Mouse (Mus musculus) spleen, adult 12 weeks (tissue): ENCODE results near the gene AU022252.
"Not testable (repeated sequence)": the region's sequence is repeated elsewhere in the genome, so short reads cannot be mapped to it uniquely, and the experiment has no call there.

ENCODE experiments used
- DNase-seq: peaks from one replicate; pipeline ENCODE4 v3.0.0; 2022; ENCODE audit warnings: low spot score

AU022252 gene

DNA sequence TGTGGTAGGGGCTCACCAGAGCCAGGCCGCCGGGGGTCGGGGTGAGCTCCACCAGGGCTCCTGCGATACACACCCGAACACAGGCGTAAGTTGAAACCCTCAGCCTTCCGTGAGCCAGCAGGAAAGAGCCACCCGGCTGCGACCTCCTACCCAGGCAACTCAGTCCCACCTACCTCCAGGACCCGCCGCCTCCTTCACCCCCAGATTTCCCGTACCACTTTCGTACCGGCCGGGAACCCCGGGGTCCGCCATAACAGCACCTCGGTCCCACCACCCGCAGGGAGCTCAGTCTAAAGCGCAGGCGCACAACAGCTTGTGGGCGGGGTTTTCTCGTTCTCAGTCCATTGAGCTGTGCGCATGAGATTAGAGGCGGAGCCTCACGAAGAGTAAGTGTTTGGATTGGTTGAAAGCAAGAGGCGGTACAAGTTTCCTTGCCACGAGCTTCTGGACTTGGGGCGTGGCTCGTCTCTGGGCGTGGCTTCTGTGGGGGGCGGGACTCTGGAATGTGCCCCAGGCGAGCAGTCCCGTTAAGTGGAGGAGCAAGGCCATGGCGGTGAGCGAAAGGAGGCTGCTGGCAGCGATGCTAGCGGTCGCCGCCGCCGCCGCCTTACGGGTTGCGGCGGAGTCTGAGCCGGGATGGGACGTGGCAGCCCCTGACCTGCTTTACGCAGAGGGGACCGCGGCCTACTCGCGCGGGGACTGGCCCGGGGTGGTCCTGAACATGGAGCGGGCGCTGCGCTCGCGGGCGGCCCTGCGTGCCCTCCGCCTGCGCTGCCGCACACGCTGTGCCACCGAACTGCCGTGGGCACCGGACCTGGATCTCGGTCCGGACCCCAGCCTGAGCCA is at the start of gene AU022252, which contains the start of gene P3h1:
AU022252 (minus strand) TSS at position 303 of the 846 bp plus-strand sequence.
P3h1 (plus strand) TSS at position 506 of the 846 bp plus-strand sequence.
- DNase-seq = peak; percentile 97

DNA sequence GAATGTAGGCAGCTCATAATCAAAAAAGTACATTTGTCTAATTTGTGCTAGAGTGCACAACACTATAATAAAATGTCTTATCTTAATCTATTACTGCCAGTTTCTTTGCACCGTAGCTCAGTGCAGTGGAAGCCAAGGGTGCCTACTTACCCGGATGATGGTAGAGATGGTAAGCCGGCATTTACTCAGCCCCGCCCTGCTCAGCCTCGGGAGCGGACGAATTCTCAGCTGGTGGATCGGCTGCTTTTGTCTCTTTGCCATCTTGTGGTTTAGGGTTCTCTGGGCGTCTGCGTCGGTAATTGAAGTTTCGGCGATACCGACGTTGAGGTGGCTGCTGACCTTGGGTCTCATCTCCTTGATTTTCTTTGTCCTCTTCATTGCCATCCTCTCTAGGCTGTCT is 46.3 kb upstream of the AU022252 start:
- DNase-seq = not testable (repeated sequence)

DNA sequence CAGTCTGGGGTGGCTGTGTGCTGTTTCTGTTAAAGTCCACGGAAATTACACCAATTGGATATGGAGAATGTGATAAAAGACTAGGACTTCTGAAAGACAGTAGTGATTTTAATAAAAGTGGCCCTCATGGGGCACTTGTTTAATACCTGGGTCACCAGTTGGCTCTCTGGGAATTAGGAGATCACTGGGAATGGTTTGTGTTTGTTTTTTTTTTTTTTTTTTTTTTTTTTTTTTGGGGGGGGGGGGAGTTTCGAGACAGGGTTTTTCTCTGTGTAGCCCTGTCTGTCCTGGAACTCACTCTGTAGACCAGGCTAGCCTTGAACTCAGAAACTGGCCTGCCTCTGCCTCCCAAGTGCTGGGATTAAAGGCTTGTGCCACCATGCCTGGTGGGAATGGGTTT is 43.2 kb upstream of the AU022252 start:
- DNase-seq = no peak

DNA sequence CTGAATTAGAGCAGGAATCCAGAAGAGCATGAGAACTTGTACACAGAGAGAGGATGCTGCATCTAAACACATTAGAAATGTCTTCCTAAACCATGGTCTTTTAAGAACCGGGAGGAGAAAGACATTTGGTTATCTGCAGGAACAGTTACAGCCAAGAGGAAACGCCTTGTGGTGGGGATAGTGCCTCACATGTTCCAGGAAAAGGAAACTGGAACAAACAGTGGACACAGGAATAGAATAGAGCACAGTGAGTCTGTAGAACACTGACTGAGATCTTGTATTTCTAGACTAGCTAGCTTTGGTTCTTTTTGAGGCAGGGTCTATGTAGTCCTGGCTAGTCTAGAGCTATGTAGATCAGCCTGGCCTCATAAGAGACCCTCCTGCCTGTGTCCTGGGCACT is 42.7 kb upstream of the AU022252 start:
- DNase-seq = no peak

DNA sequence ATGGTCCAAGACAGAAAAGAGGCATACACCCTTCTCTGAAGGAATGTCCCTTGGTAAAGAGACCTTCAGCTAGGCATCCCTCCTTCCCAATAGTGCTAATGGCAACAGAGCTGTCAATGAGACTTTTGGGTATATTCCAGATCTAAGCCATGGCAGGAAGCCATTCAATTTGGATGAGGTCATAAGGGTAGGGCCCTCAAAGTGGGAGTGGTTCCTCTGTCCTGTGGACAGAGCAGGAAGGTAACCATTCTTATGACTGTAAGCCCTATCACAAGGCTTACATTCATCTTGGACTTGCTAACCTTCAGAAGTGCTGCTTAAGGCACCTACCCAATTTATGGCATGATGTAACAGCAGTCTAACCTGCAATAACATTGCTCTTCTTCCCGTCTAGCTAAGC is 42.1 kb upstream of the AU022252 start:
- DNase-seq = no peak

DNA sequence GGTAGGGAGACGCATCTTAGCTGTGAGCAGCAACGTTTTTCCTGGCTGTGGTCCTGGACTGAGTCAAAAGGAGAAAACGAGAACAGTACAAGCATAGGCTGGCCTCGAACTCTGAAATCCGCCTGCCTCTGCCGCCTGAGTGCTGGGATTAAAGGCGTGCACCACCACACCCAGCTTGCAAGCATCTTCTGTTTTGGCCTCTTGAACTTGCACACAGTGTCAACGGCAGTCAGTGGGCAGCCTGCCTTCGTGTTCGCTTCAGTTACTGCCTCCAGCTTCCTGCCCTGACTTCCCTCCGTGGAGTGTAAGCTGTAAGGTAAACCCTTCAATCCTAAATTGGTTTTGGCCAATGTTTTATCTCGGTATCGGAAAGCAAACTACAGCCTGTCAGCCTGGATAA is 34.1 kb upstream of the AU022252 start:
- no peak for DNase-seq

DNA sequence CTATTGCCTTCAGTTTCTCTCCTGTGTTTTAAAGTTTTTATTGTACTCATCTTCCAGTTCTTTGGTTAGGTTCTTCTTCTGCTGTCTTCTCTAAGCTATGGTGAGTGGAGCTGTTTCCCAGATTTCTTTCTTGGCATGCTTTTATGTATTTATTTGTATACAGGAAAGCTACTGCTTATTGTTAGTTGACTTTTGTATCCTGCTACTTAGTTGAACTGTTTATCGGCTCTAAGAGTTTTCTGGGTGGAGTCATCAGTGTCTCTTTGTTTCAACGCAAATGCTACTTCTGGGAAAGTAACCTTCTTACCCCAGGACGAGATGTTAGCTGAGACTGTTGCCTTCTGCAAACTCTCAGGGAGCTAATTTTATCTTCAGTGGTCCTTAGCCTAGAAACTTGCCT is 30.9 kb upstream of the AU022252 start:
- no peak for DNase-seq

DNA sequence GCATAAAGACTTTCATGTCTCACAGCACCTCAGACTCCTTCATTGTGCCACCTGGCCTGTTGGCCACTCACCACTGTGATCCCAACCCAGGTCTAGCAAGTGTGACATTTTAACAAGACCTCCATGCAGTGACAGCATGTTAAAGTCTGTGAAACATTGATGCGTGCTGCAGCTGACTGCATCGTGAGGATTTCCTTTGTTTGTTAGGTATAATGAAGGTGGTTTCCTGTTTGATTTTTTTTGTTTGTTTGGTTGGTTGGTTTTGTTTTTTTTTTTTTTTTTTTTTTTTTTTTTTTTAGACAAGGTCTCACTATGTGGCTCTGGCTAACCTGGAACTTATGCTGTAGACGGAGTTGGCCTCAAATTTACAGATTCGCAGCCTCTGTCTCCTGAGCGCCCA is 30.0 kb upstream of the AU022252 start:
- DNase-seq = no peak

DNA sequence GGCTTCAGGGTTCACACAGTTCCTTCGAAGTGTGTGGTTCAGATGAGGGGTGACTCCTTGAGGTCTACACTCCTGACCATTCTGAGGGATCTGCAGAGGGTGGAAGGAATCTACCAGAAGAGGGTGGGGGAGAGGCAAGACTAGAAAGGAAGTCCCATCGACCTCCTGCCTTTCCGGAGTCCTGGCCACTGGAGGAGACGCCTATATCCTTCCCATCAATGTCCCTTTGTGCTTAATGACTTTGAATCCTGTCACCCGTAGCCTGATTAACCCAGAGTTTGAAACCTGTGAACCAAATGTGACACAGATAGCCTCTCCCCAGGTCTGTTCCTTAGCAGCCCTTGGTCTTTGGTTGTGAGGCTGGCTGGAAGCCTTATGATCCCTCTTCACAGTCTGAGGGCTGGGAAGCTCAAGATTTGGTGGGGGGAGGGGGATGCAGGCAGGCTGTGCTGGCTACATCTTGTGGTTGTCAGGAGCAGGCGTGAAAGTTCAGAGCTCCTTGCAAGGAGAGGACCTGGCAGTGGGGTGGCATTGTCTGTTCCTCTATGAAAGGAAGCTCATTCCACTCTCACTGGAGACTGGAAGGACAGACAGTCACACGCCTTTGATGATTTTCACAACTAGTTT is 28.7 kb upstream of the AU022252 start:
- DNase-seq = no peak

DNA sequence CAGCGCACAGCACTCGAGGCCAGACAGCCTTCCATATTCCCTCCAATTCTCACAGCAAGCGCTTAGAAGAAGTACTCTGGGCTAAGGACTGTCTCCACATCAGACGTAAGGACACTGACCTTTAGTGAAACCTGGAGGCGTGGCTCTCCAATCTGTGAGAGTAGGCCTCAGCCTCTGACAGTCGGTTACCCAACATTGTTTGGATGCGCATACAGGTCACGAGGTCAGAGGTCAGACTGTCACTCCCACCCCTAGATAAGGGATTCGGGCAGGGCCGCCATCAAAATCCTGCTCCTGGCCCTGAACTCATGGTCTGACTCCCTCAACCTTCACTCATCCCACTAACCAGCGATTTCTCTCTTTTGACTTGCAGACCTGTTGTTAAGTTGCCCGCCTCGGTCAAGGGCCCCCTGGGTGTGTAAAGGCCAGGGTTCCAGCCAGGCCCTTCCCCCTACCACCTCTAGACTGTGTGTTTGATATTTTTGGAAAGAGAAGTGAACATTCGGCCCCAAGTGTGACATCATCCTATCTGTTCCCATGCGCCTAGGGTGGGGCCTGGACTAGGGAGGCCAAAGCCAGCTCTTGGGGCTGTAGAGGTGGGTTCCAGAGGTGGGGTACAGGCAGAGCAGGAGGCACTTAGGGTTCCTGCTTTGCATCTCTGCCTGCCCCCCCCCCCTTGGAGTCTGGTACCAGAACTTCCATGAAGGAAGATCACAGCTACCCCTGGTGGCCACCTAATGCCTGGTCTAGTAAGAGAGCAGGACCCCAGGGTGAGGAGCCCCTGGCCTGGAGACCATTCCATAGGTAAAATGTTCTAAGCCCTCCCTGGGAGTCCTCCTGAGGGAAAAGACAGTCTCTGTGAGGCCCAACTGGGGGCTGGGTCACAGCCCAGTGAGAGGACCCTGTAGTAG is 27.1 kb upstream of the AU022252 start:
- DNase-seq = no peak

DNA sequence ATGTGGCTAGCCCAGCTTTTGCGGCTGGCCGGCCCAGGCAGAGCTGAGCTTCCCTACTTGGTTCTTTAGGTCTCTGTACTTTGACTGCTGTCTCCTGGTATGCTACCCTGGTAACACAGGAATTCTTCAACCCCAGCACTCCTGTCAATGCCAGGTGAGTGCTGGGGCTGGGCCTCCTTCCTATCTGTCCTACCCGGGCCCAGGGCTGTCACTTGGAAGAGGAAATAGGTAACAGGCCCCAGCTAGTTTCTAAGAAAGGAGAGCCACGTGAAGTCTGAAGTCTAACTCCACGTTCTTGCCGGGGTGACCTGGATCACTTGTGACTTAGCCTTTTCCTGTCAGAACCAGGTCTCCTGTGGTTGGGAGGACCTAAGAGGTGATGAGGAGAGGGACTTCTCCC is 24.6 kb upstream of the AU022252 start:
- DNase-seq = no peak

DNA sequence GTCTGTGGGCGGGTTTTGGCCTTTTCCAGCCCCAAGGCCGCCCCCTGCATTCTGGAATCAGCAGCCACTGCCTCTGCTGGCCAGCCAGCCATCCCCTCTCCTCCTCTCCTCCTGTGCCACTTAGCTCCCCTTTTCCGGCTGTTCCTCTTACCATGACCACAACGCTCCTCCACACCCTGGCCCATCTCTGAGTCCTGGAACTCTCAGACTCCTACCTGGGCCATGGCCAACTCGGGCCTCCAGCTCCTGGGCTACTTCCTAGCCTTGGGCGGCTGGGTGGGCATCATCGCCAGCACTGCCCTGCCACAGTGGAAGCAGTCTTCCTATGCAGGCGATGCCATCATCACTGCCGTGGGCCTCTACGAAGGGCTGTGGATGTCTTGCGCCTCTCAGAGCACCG is 22.8 kb upstream of the AU022252 start, which contains the start of gene Cldn19:
Cldn19 (plus strand) TSS at position 64 of the 400 bp plus-strand sequence.
- no peak for DNase-seq

DNA sequence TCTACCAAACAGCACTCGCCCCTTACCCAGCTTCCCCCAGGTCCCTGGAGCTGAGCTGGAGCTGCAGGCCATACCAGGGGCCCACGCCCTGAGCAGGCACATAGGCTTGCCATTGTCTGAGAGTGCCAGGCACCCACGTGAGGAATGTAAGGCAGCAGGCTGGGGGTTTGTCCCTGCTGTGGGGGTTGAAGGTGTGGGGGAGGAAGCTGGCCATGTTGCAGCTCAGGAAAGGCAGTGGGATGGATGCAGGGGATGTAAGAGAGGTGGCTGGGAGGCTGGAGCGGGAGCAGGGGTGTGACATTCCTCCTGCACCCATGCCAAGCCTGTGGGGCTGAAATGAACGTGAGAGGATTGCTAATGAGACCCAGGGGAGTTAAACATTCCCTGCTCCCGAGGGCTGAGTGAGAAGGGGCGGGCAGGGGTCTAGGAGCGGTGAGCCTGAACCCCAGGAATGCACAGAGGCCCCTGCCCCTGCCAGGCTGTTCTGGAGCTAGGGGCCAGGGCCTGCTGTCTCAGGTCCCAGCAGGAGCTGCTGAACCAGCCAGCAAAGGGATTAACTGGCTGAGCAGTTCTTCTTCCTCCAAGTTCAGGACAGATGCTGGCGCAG is 21.6 kb upstream of the AU022252 start:
- DNase-seq = no peak

DNA sequence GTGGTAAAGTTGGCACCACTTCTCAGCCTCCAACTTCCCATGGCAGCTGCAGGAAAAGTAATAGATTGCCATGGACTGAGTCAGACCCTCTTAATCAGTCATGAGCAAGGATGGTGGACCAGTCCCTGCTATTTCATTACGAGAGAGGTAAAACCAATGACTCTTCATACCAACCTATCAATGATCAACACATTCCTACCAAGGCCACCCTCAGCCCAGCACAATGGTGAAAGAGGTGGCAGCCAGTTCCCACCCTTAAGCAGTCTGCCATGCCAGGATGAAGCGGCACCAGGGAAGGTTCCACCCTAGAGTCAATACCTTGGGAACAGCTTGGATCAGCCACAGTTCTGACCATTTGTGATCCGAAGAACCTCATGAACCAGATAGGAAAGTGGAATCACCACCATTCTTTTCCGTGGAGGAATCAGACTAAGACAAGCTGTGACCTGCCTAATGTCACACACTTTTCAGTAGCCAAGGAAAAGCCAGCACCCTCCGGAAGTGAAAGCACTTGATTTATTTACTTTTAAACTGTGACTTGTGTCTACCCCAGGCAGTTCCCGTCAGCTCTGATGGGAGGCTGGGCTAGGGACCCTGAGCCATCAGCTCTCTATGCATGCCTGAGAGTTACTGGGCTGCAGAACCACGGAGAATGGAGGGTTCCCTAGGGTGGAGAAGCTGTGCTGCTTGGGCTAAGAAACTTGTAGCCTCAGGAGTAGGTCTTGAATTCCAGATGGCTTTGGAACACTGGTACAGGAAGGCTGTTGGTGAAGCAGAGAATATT is 19.7 kb upstream of the AU022252 start:
- no peak for DNase-seq

DNA sequence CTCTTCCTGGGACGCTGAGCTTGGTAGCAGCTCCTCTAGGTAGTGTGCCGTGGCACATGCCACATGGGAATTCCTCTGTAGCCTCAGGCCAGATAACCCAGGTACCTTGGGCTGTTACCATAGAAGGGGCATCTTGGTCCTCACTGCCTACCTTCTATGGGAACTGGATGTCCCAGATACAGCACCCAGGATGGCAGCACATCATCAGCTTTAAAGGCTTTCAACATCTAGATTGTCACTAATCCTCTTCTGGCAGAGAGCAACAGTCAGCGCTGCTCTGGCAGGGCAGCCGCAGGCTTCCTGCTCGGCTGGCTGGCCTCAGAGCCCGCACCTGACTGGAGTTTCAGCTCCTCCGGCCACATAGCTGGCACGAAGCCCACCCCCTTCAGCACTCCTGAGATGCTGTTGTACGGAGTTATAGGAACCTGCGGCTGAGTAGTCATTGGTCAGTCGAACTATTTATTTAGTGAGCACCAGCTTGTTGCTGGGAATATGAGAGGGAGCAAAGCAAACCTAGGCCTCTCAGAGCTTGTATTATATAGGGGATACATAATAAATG is 16.0 kb upstream of the AU022252 start:
- DNase-seq = no peak

DNA sequence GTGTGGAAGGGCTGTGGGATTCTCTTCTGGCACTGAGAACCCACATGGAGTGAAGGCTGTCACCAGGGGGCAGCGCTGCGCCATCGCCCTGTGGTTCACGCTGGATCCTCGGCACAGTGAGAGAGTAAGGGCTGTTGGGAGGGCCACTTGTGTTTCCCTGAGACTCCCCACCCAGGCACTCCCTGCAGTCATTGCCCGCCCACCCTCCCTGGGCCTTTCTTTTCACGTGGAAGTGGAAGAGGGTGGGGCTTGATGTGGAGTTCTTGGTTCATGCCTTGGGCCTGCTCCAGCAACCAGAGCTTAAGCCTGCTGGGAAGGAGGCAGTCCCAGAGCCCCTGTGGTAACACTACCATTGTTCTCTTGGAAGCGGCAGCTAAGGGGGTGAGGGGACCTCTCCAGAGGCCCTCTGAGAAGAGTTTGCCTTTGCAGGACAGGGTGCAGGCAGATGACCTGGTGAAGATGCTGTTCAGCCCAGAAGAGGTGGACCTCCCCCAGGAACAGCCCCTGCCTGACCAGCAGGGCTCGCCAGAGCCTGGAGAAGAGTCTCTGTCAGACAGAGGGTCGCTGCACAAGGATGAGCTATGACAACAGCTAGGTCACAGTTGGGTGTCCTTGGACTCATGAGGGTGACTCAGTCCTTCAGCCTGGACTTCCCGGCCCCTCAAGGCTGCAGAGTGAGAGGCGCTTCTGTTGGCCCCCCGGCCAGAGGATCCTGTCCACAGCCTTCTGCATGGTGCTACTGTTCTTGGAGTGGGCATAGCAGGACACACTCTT is 15.1 kb upstream of the AU022252 start:
- DNase-seq = peak; percentile 29

DNA sequence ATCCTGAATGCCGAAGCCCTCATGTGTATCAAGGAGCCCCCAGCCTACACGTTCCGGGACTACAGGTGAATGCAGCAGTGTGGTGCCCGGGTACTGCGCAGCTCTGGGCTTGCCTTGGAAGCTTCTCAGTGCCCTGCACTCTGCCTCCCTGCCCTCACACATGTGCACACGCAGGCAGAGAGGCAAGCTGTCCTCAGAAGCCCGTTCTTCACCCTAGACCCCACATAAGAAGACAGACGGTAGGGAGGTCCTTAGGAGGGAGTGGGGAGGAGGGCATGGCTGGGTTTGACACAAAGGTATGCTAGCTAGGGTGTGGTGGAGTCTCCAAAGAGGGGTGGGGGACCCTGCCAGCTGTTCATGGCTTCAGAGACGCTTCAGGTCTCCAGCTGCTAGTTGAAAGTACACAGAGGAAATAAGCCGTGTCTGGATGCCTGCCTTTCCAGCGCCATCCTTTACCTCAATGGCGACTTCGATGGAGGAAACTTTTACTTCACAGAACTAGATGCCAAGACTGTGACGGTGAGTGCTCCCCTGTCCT is 14.2 kb upstream of the AU022252 start:
- no peak for DNase-seq

DNA sequence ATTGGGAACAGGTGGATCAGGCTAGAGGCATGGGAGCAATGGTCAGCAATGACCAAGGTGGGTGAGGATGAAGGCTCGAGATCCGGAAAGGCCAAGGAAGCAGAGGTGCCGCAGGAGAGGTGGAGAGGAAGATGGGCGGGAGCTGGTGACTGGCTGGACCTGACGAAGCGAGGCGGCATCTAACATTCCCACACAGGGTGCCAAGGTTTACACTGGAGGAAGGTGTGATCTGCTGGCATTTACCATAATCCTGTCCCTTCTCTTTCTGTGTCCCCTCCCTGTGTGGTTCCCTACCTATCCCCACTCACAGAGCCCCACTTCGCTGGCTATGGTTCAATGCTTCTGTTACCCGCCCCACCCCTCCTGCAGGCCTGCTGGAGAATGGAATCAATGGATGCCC is 13.4 kb upstream of the AU022252 start:
- DNase-seq = no peak

DNA sequence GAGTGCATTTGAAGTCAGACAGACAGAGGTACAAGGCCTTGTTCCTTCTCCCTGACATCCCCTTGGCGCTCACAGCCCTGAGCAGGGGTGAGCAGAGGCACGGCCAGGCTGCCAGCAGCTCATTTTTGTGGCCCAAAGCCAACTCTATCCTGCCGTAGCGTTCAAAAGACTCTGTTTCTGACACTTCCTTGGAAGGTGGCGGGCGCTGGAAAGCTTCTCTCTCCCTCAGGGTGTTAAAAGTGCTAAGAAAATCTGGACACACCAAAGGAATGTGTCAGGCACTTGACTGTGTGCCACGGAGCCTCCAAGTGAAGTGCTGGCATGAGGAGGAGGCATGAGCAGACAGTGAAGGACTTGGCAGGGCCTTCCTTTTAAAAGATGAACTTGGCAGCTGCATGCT is 13.0 kb upstream of the AU022252 start:
- DNase-seq = no peak
